Mouse (Mus musculus) limb, embryonic 13.5 days (tissue): ENCODE data around the gene Gm4779. TPM values are rescaled to one million over a fixed set of nuclear protein-coding genes. Genes with fewer than 3 reads are reported as not detected.
"Not testable (repeated sequence)": the region's sequence is repeated elsewhere in the genome, so short reads cannot be mapped to it uniquely, and the experiment has no call there.

Source experiments
- ATAC-seq: fragments of 200-750 bp; cut with Nextera tagmentation; 2 replicates; pipeline ENCODE4 v1.8.0; 2017; ENCODE audit warnings: low read depth, moderate number of reproducible peaks, moderate TSS enrichment; ENCODE audit not compliant: low FRiP score
- H3K27ac ChIP-seq: fragments of 300-500 bp; sonication (generic); 2 replicates; pipeline ENCODE4 v1.5.1; 2015; ENCODE audit warnings: inconsistent platforms, mild to moderate bottlenecking, moderate library complexity
- H3K27me3 ChIP-seq: fragments of 300-500 bp; sonication (generic); 2 replicates; pipeline ENCODE4 v1.6.1; 2015; ENCODE audit warnings: mild to moderate bottlenecking, inconsistent platforms
- H3K36me3 ChIP-seq: fragments of 300-500 bp; sonication (generic); 2 replicates; pipeline ENCODE4 v1.6.1; 2015; ENCODE audit warnings: inconsistent platforms, mild to moderate bottlenecking, moderate library complexity
- H3K4me1 ChIP-seq: fragments of 300-500 bp; sonication (generic); 2 replicates; pipeline ENCODE4 v1.6.1; 2015; ENCODE audit warnings: inconsistent platforms
- H3K4me2 ChIP-seq: fragments of 300-500 bp; sonication (generic); replicated peaks from 2 replicates; pipeline ENCODE4 v1.6.1; 2015; ENCODE audit warnings: inconsistent platforms, mild to moderate bottlenecking, moderate library complexity
- H3K4me3 ChIP-seq: fragments of 300-500 bp; sonication (generic); 2 replicates; pipeline ENCODE4 v1.5.1; 2015; ENCODE audit warnings: moderate library complexity, mild to moderate bottlenecking, inconsistent platforms
- H3K9ac ChIP-seq: fragments of 300-500 bp; sonication (generic); 2 replicates; pipeline ENCODE4 v1.6.1; 2015; ENCODE audit warnings: mild to moderate bottlenecking, inconsistent platforms
- H3K9me3 ChIP-seq: fragments of 300-500 bp; sonication (generic); 2 replicates; pipeline ENCODE4 v1.6.1; 2016; ENCODE audit warnings: inconsistent platforms
- WGBS: fragments of 180-500 bp; shearing (Covaris S2); methylation state at CpG from one replicate; pipeline ENCODE4 v1.1.7; 2015; 5-methylcytosine and 5-hydroxymethylcytosine counted together
- polyA plus RNA-seq: library from polyadenylated mRNA; unstranded; fragments of >200 nt; fragmentation: Nextera tagmentation; extraction: Ambion mirVana; gene quantifications from 2 replicates; pipeline ENCODE4 v1.2.1, GENCODE M21; 2015

The Gm4779 gene
- polyA plus RNA-seq: 0.31 TPM in 2 replicates

GRCm38 (mm10) chrX:101794342-101794741 lies at the start of gene Gm4779, which contains the start of gene 8030474K03Rik:
Gene Gm4779, minus strand, starts transcription at chrX:101794423.
Gene 8030474K03Rik, plus strand, starts transcription at chrX:101794656.
- WGBS: 96% methylated on average over 35 of the region's 35 CpGs
- peaks cover 3% of the 10 kb centered on the region; the same call in 1 of the 2 replicates for H3K27me3 ChIP-seq

GRCm38 (mm10) chrX:101819980-101820379 lies 25.8 kb upstream of the Gm4779 start:
- H3K9me3 ChIP-seq, ATAC-seq, H3K27ac ChIP-seq, H3K9ac ChIP-seq, H3K4me1 ChIP-seq, H3K4me3 ChIP-seq, H3K4me2 ChIP-seq, H3K36me3 ChIP-seq: not testable (repeated sequence)
- peaks cover 32% of the 10 kb centered on the region for H3K27me3 ChIP-seq

More at GRCm38 (mm10) chrX:101794342-101794741, at the start of gene Gm4779, which contains the start of gene 8030474K03Rik:
- no peak for ATAC-seq
- Histone ChIP-seq H3K4me3 (no peak within 1 kb of the TSS), H3K4me2 (no peak within 1 kb of the TSS), H3K4me1 (no peaks in the 10 kb centered on the region), H3K9ac (no peak within 1 kb of the TSS), H3K36me3 (no peaks in the 10 kb centered on the region), H3K27ac (no peak within 1 kb of the TSS), H3K9me3 (no peaks in the 10 kb centered on the region)

GRCm38 (mm10) chrX:101819163-101819562 lies 24.9 kb upstream of the Gm4779 start:
- Histone ChIP-seq H3K4me1 (no peaks in the 10 kb centered on the region), H3K27me3 (peaks cover 32% of the 10 kb centered on the region), H3K9ac (no peak overlapping the region), H3K36me3 (no peaks in the 10 kb centered on the region), H3K4me2 (no peak overlapping the region), H3K4me3 (no peak overlapping the region), H3K9me3 (no peaks in the 10 kb centered on the region), H3K27ac (no peak overlapping the region)
- ATAC-seq: no peak
- 59% methylated on average over 1 of the region's 1 CpGs for WGBS

GRCm38 (mm10) chrX:101811750-101812149 lies 17.5 kb upstream of the Gm4779 start:
- Histone ChIP-seq H3K27me3 (peaks cover 25% of the 10 kb centered on the region), H3K4me3 (no peak overlapping the region), H3K36me3 (no peaks in the 10 kb centered on the region), H3K4me2 (no peak overlapping the region), H3K4me1 (no peaks in the 10 kb centered on the region), H3K9me3 (no peaks in the 10 kb centered on the region), H3K9ac (no peak overlapping the region), H3K27ac (no peak overlapping the region)
- WGBS: 65% methylated on average over 3 of the region's 3 CpGs
- no peak for ATAC-seq

GRCm38 (mm10) chrX:101805512-101805911 lies 11.3 kb upstream of the Gm4779 start:
- peaks cover 13% of the 10 kb centered on the region; the same call in 1 of the 2 replicates for H3K27me3 ChIP-seq
- no peak overlapping the region for H3K9ac ChIP-seq
- no peak overlapping the region for H3K4me3 ChIP-seq
- no peaks in the 10 kb centered on the region for H3K36me3 ChIP-seq
- no peak overlapping the region for H3K27ac ChIP-seq
- no peaks in the 10 kb centered on the region for H3K9me3 ChIP-seq
- no peak for ATAC-seq
- H3K4me2 ChIP-seq: no peak overlapping the region
- no peaks in the 10 kb centered on the region for H3K4me1 ChIP-seq
- WGBS: 36% methylated on average over 2 of the region's 2 CpGs

GRCm38 (mm10) chrX:101791551-101791950 lies 2.7 kb downstream of the Gm4779 start:
- no peaks in the 10 kb centered on the region for H3K9me3 ChIP-seq
- H3K9ac ChIP-seq: no peak overlapping the region
- WGBS: 42% methylated on average over 4 of the region's 4 CpGs
- no peak overlapping the region for H3K4me2 ChIP-seq
- ATAC-seq: no peak
- H3K4me3 ChIP-seq: no peak overlapping the region
- no peaks in the 10 kb centered on the region for H3K36me3 ChIP-seq
- no peaks in the 10 kb centered on the region for H3K4me1 ChIP-seq
- H3K27me3 ChIP-seq: peaks cover 8% of the 10 kb centered on the region; the same call in 1 of the 2 replicates
- no peak overlapping the region for H3K27ac ChIP-seq

- Histone ChIP-seq H3K36me3 (no peaks in the 10 kb centered on the region), H3K4me3 (no peak overlapping the region), H3K9me3 (no peaks in the 10 kb centered on the region), H3K9ac (no peak overlapping the region), H3K4me2 (no peak overlapping the region), H3K27ac (no peak overlapping the region), H3K27me3 (peaks cover 12% of the 10 kb centered on the region; the same call in 1 of the 2 replicates), H3K4me1 (no peaks in the 10 kb centered on the region)
- 38% methylated on average over 5 of the region's 5 CpGs for WGBS
- ATAC-seq: no peak
These were observed 22.2 kb downstream of the Gm4779 start for GRCm38 (mm10) chrX:101772035-101772434.

GRCm38 (mm10) chrX:101770307-101770706 lies 23.9 kb downstream of the Gm4779 start:
- no peaks in the 10 kb centered on the region for H3K36me3 ChIP-seq

GRCm38 (mm10) chrX:101769478-101769877 lies 24.7 kb downstream of the Gm4779 start:
- ATAC-seq: no peak

More at GRCm38 (mm10) chrX:101770307-101770706, 23.9 kb downstream of the Gm4779 start:
- H3K4me3 ChIP-seq: no peak overlapping the region
- H3K9ac ChIP-seq: no peak overlapping the region
- no peak for ATAC-seq
- H3K4me1 ChIP-seq: no peaks in the 10 kb centered on the region
- no peak overlapping the region for H3K27ac ChIP-seq
- no peaks in the 10 kb centered on the region for H3K9me3 ChIP-seq
- H3K4me2 ChIP-seq: no peak overlapping the region
- peaks cover 17% of the 10 kb centered on the region; the same call in 1 of the 2 replicates for H3K27me3 ChIP-seq
- 54% methylated on average over 3 of the region's 3 CpGs for WGBS

GRCm38 (mm10) chrX:101767280-101767679 lies 26.9 kb downstream of the Gm4779 start:
- ATAC-seq: no peak
- 67% methylated on average over 7 of the region's 7 CpGs for WGBS
- H3K4me2 ChIP-seq: no peak overlapping the region
- no peaks in the 10 kb centered on the region for H3K36me3 ChIP-seq
- H3K27ac ChIP-seq: no peak overlapping the region
- no peaks in the 10 kb centered on the region for H3K9me3 ChIP-seq
- no peak overlapping the region for H3K9ac ChIP-seq
- H3K27me3 ChIP-seq: peaks cover 20% of the 10 kb centered on the region; the same call in 1 of the 2 replicates
- no peak overlapping the region for H3K4me3 ChIP-seq
- H3K4me1 ChIP-seq: no peaks in the 10 kb centered on the region

More at GRCm38 (mm10) chrX:101769478-101769877, 24.7 kb downstream of the Gm4779 start:
- no peaks in the 10 kb centered on the region for H3K4me1 ChIP-seq
- H3K27me3 ChIP-seq: peaks cover 19% of the 10 kb centered on the region; the same call in 1 of the 2 replicates
- no peaks in the 10 kb centered on the region for H3K9me3 ChIP-seq
- H3K27ac ChIP-seq: no peak overlapping the region
- no peak overlapping the region for H3K9ac ChIP-seq
- 65% methylated on average over 2 of the region's 2 CpGs for WGBS
- H3K4me3 ChIP-seq: no peak overlapping the region
- H3K4me2 ChIP-seq: no peak overlapping the region
- no peaks in the 10 kb centered on the region for H3K36me3 ChIP-seq

- H3K4me2 ChIP-seq: no peak overlapping the region
- H3K36me3 ChIP-seq: no peaks in the 10 kb centered on the region
- peaks cover 30% of the 10 kb centered on the region for H3K27me3 ChIP-seq
- H3K27ac ChIP-seq: no peak overlapping the region
- H3K4me1 ChIP-seq: no peaks in the 10 kb centered on the region
- no peak for ATAC-seq
- WGBS: 89% methylated on average over 4 of the region's 4 CpGs
- no peak overlapping the region for H3K4me3 ChIP-seq
- no peak overlapping the region for H3K9ac ChIP-seq
- H3K9me3 ChIP-seq: no peaks in the 10 kb centered on the region
These were observed 29.1 kb downstream of the Gm4779 start for GRCm38 (mm10) chrX:101765111-101765510.

- no peak overlapping the region for H3K4me3 ChIP-seq
- ATAC-seq: no peak
- 74% methylated on average over 5 of the region's 5 CpGs for WGBS
- no peaks in the 10 kb centered on the region for H3K36me3 ChIP-seq
- H3K27me3 ChIP-seq: peaks cover 29% of the 10 kb centered on the region
- no peak overlapping the region for H3K27ac ChIP-seq
- no peaks in the 10 kb centered on the region for H3K9me3 ChIP-seq
- no peak overlapping the region for H3K9ac ChIP-seq
- H3K4me2 ChIP-seq: no peak overlapping the region
- H3K4me1 ChIP-seq: no peaks in the 10 kb centered on the region
These were observed 29.6 kb downstream of the Gm4779 start for GRCm38 (mm10) chrX:101764621-101765020.

GRCm38 (mm10) chrX:101754478-101754877 lies 39.7 kb downstream of the Gm4779 start:
- H3K9me3 ChIP-seq: no peaks in the 10 kb centered on the region

More at GRCm38 (mm10) chrX:101754478-101754877, 39.7 kb downstream of the Gm4779 start:
- H3K4me2 ChIP-seq: no peak overlapping the region
- H3K36me3 ChIP-seq: no peaks in the 10 kb centered on the region
- ATAC-seq: no peak
- 49% methylated on average over 5 of the region's 5 CpGs for WGBS
- H3K27ac ChIP-seq: no peak overlapping the region
- peaks cover 26% of the 10 kb centered on the region for H3K27me3 ChIP-seq
- H3K9ac ChIP-seq: no peak overlapping the region
- H3K4me1 ChIP-seq: no peaks in the 10 kb centered on the region
- H3K4me3 ChIP-seq: no peak overlapping the region
